Comparison of ENCODE assay signal across 8 mouse cellular contexts in genomic region chr14:79480624-79481338, GRCm38 (mm10). TPM values are rescaled to one million over a fixed set of nuclear protein-coding genes. Genes with fewer than 3 reads are reported as not detected.
DNase-seq lines count a peak whose midpoint lies in the region; ATAC-seq lines count a peak whose summit lies in the region.

Gene Elf1 (plus strand): TSS chr14:79481194.

- ATAC-seq in CD4-positive, CD25-positive, alpha-beta regulatory T cell, adult 4 months: peak; percentile 54
- peak; percentile 88 for ATAC-seq in heart, embryonic 14.5 days (ENCODE audit: insufficient number of reproducible peaks, insufficient read depth, low FRiP score, low read depth)
- ATAC-seq in liver, embryonic 12.5 days: peak; percentile 66

- H3K36me3 ChIP-seq in forebrain, embryonic 10.5 days (replicated peaks): peaks cover 33% of the 10 kb centered on the region
- H3K36me3 ChIP-seq in heart, embryonic 14.5 days (ENCODE audit: control insufficient read depth, insufficient read depth, low read length): peaks cover 20% of the 10 kb centered on the region
- peaks cover 32% of the 10 kb centered on the region for H3K36me3 ChIP-seq in liver, embryonic 12.5 days
- H3K36me3 ChIP-seq in splenic B cell, adult 2 months (ENCODE audit: control insufficient read depth, insufficient read depth, low read length, poor library complexity, severe bottlenecking): no peaks in the 10 kb centered on the region

- under 1% methylated on average over 95 of the region's 96 CpGs for WGBS in forebrain, embryonic 10.5 days
- WGBS in heart, embryonic 14.5 days: under 1% methylated on average over 95 of the region's 96 CpGs
- under 1% methylated on average over 81 of the region's 96 CpGs for WGBS in liver, embryonic 12.5 days (ENCODE audit: insufficient replicate concordance)

- H3K27me3 ChIP-seq in forebrain, embryonic 10.5 days (ENCODE audit: poor library complexity, severe bottlenecking): peaks cover 8% of the 10 kb centered on the region
- H3K27me3 ChIP-seq in heart, embryonic 14.5 days (ENCODE audit: control insufficient read depth, insufficient read depth, low read length): no peaks in the 10 kb centered on the region
- H3K27me3 ChIP-seq in liver, embryonic 12.5 days (replicated peaks): no peaks in the 10 kb centered on the region
- H3K27me3 ChIP-seq in splenic B cell, adult 2 months (ENCODE audit: control insufficient read depth, insufficient read depth, low read length, poor library complexity, severe bottlenecking): no peaks in the 10 kb centered on the region

- peaks cover 36% of the 10 kb centered on the region for H3K4me1 ChIP-seq in forebrain, embryonic 10.5 days
- peaks cover 14 to 26% of the 10 kb centered on the region in 2 experiments for H3K4me1 ChIP-seq in heart, embryonic 14.5 days (ENCODE audit: control insufficient read depth in 2 of 2, insufficient read depth in 2 of 2, low read length in 2 of 2)
- peaks cover 55% of the 10 kb centered on the region for H3K4me1 ChIP-seq in liver, embryonic 12.5 days

- H3K27ac ChIP-seq in forebrain, embryonic 10.5 days: peak within 1 kb of the TSS; percentile 99
- peak within 1 kb of the TSS; percentile 99 to 100 for H3K27ac ChIP-seq in heart, embryonic 14.5 days (replicated peaks in 1 of 2; ENCODE audit: control insufficient read depth in 1 of 2, insufficient read depth in 1 of 2, low read depth in 2 of 2, low read length in 2 of 2)
- H3K27ac ChIP-seq in liver, embryonic 12.5 days: peak within 1 kb of the TSS; percentile 100

- no peaks in the 10 kb centered on the region for H3K9me3 ChIP-seq in forebrain, embryonic 10.5 days
- no peaks in the 10 kb centered on the region for H3K9me3 ChIP-seq in heart, embryonic 14.5 days (ENCODE audit: control insufficient read depth, low read length)
- no peaks in the 10 kb centered on the region for H3K9me3 ChIP-seq in liver, embryonic 12.5 days (replicated peaks)

- peak within 1 kb of the TSS; percentile 85 for H3K4me2 ChIP-seq in heart, embryonic 14.5 days (ENCODE audit: low read length)
- H3K4me2 ChIP-seq in liver, embryonic 12.5 days: peak within 1 kb of the TSS; percentile 93

- DNase-seq in c-Kit-negative CD71-positive TER-119-positive erythroid progenitor cells, embryonic 14.5 days (ENCODE audit: low read depth, low spot score): peak; percentile 68
- DNase-seq in forebrain, embryonic 10.5 days (ENCODE audit: extremely low spot score, low spot score): peak; percentile 88
- DNase-seq in kidney, postnatal 14 days: peak; percentile 98
- DNase-seq in naive thymus-derived CD4-positive, alpha-beta T cell, adult 2 months (ENCODE audit: low read depth): peak; percentile 91
- DNase-seq in splenic B cell, adult 2 months (ENCODE audit: low read depth, low spot score): peak; percentile 88

- H3K4me3 ChIP-seq in forebrain, embryonic 10.5 days: peak within 1 kb of the TSS; percentile 91
- peak within 1 kb of the TSS; percentile 68 to 95 for H3K4me3 ChIP-seq in heart, embryonic 14.5 days (ENCODE audit: control insufficient read depth in 1 of 2, insufficient read depth in 1 of 2, low read depth in 1 of 2, low read length in 2 of 2)
- H3K4me3 ChIP-seq in liver, embryonic 12.5 days: peak within 1 kb of the TSS; percentile 85

- H3K9ac ChIP-seq in heart, embryonic 14.5 days (ENCODE audit: low read length): peak within 1 kb of the TSS; percentile 98
- peak within 1 kb of the TSS; percentile 95 for H3K9ac ChIP-seq in liver, embryonic 12.5 days

RNA-seq across cellular contexts. Expression of gene Elf1, which starts in this region (rescaled TPM):
- 100 to 1,000 TPM; 149 to 199 TPM for polyA plus RNA-seq in CD4-positive, CD25-positive, alpha-beta regulatory T cell, adult 4 months (2017; shearing (Covaris generic))
- 3.8 TPM in 2 replicates for polyA plus RNA-seq in forebrain, embryonic 10.5 days (2016; fragmentation: Nextera tagmentation; extraction: Ambion mirVana)
- 11.0 and 12.0 TPM in 2 replicates for polyA plus RNA-seq in heart, embryonic 14.5 days (2014; fragmentation: Nextera tagmentation; extraction: Ambion mirVana)
- polyA plus RNA-seq in liver, embryonic 12.5 days (2016; fragmentation: Nextera tagmentation; extraction: Ambion mirVana): 18.9 and 21.2 TPM in 2 replicates

Comparison
In these comparisons a context has a peak if more than half of its experiments do, and no peak if none do; other contexts are left out.
1. Peak in every context shown above with its lines: DNase-seq, ATAC-seq, H3K4me3 ChIP-seq and H3K27ac ChIP-seq.